Mouse (Mus musculus) neural tube, embryonic 13.5 days (tissue): ENCODE results near the gene Zfp385b. TPM values are rescaled to one million over a fixed set of nuclear protein-coding genes. Genes with fewer than 3 reads are reported as not detected.

Source experiments
- ATAC-seq: fragments of 200-750 bp; cut with Nextera tagmentation; 2 replicates; pipeline ENCODE4 v1.8.0; 2017; ENCODE audit warnings: low read depth, mild to moderate bottlenecking, moderate TSS enrichment, moderate library complexity
- H3K27ac ChIP-seq: fragments of 300-500 bp; sonication (generic); replicated peaks from 2 replicates; pipeline ENCODE4 v1.5.1; 2015; ENCODE audit warnings: moderate library complexity, mild to moderate bottlenecking, inconsistent platforms
- H3K27me3 ChIP-seq: fragments of 300-500 bp; sonication (generic); 2 replicates; pipeline ENCODE4 v1.6.1; 2015; ENCODE audit warnings: mild to moderate bottlenecking, inconsistent platforms
- H3K36me3 ChIP-seq: fragments of 300-500 bp; sonication (generic); 2 replicates; pipeline ENCODE4 v1.6.1; 2015; ENCODE audit warnings: mild to moderate bottlenecking, inconsistent platforms
- H3K4me1 ChIP-seq: fragments of 300-500 bp; sonication (generic); replicated peaks from 2 replicates; pipeline ENCODE4 v1.6.1; 2015; ENCODE audit warnings: inconsistent platforms
- H3K4me2 ChIP-seq: fragments of 300-500 bp; sonication (generic); 2 replicates; pipeline ENCODE4 v1.6.1; 2015; ENCODE audit warnings: inconsistent platforms, mild to moderate bottlenecking, moderate library complexity
- H3K4me3 ChIP-seq: fragments of 300-500 bp; sonication (generic); 2 replicates; pipeline ENCODE4 v1.5.1; 2015; ENCODE audit warnings: mild to moderate bottlenecking, inconsistent platforms
- H3K9ac ChIP-seq: fragments of 300-500 bp; sonication (generic); 2 replicates; pipeline ENCODE4 v1.6.1; 2015; ENCODE audit warnings: moderate library complexity, mild to moderate bottlenecking, inconsistent platforms
- H3K9me3 ChIP-seq: fragments of 300-500 bp; sonication (generic); 2 replicates; pipeline ENCODE4 v1.6.1; 2016; ENCODE audit warnings: inconsistent platforms
- WGBS: fragments of 180-500 bp; shearing (Covaris S2); methylation state at CpG from one replicate; pipeline ENCODE4 v1.1.7; 2015; 5-methylcytosine and 5-hydroxymethylcytosine counted together
- polyA plus RNA-seq: library from polyadenylated mRNA; unstranded; fragments of >200 nt; fragmentation: Nextera tagmentation; extraction: Ambion mirVana; gene quantifications from 2 replicates; pipeline ENCODE4 v1.2.1, GENCODE M21; 2015

Gene Zfp385b
- polyA plus RNA-seq, 1 experiment from 2014 or later = 7.7 TPM

DNA sequence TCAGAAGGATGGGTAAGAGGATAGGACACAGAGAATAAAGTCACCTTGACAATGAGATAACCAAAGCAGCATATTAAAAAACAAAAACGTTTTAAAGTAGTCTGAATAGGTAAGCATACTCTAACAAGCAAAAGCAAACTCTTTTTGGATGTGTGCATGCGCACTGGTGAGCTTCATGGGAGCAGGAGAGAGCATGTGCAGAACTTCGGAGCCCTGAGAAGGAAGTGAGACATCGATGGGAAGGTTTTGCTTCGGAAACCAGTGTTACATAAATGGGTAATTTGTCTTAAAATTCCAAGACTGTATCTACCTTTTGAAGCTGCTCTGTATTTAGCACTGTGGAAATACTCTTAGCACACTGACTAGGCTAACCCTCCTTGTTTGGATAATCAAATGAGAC, 137.2 kb downstream of the Zfp385b start:
- no peak overlapping the region for H3K9ac ChIP-seq
- no peaks in the 10 kb centered on the region for H3K36me3 ChIP-seq
- ATAC-seq = no peak
- no peaks in the 10 kb centered on the region for H3K9me3 ChIP-seq
- no peak overlapping the region for H3K27ac ChIP-seq
- 85% methylated on average over 5 of the region's 5 CpGs for WGBS
- no peak overlapping the region for H3K4me2 ChIP-seq
- H3K27me3 ChIP-seq = no peaks in the 10 kb centered on the region
- H3K4me3 ChIP-seq = no peak overlapping the region
- H3K4me1 ChIP-seq = peaks cover 7% of the 10 kb centered on the region

DNA sequence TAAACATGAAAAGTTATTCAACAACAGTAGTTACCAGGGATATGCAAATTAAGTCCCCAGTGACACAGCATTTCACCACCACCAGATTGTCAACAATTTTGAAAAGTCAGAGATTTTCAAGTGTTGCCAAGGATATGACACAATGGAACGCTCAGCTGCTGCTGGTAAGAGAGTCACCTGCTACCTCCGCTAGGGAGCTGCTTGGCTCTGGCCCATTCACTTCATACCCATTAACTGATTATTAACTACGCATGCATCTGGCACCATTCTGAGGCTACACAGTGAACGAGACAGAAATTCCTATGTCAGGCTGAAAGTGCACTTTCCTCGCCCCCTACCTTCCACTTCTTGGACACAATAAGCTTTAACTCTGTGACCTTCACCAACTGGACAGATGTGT, 137.7 kb downstream of the Zfp385b start:
- H3K9ac ChIP-seq = no peak overlapping the region
- H3K4me3 ChIP-seq = no peak overlapping the region
- 39% methylated on average over 5 of the region's 5 CpGs for WGBS
- H3K27me3 ChIP-seq = no peaks in the 10 kb centered on the region
- H3K4me2 ChIP-seq = no peak overlapping the region
- H3K27ac ChIP-seq = no peak overlapping the region
- H3K4me1 ChIP-seq = peaks cover 7% of the 10 kb centered on the region
- H3K9me3 ChIP-seq = no peaks in the 10 kb centered on the region
- peak; percentile 94 for ATAC-seq
- no peaks in the 10 kb centered on the region for H3K36me3 ChIP-seq

- no peak overlapping the region for H3K4me2 ChIP-seq
- no peak overlapping the region for H3K9ac ChIP-seq
- H3K27ac ChIP-seq = no peak overlapping the region
- 88% methylated on average over 10 of the region's 10 CpGs for WGBS
- no peaks in the 10 kb centered on the region for H3K9me3 ChIP-seq
- no peak overlapping the region for H3K4me3 ChIP-seq
- no peak for ATAC-seq
- no peaks in the 10 kb centered on the region for H3K27me3 ChIP-seq
- no peaks in the 10 kb centered on the region for H3K36me3 ChIP-seq
- H3K4me1 ChIP-seq = no peaks in the 10 kb centered on the region
These were observed 145.7 kb downstream of the Zfp385b start for GRCm38 (mm10) chr2:77673770-77674169.

GRCm38 (mm10) chr2:77672215-77672905, 147.1 kb downstream of the Zfp385b start:
- no peaks in the 10 kb centered on the region for H3K36me3 ChIP-seq
- H3K27ac ChIP-seq = no peak overlapping the region
- no peaks in the 10 kb centered on the region for H3K27me3 ChIP-seq
- no peak for ATAC-seq
- H3K4me3 ChIP-seq = no peak overlapping the region
- H3K9ac ChIP-seq = no peak overlapping the region
- H3K4me1 ChIP-seq = no peaks in the 10 kb centered on the region
- no peaks in the 10 kb centered on the region for H3K9me3 ChIP-seq
- H3K4me2 ChIP-seq = no peak overlapping the region
- WGBS = 91% methylated on average over 5 of the region's 5 CpGs

DNA sequence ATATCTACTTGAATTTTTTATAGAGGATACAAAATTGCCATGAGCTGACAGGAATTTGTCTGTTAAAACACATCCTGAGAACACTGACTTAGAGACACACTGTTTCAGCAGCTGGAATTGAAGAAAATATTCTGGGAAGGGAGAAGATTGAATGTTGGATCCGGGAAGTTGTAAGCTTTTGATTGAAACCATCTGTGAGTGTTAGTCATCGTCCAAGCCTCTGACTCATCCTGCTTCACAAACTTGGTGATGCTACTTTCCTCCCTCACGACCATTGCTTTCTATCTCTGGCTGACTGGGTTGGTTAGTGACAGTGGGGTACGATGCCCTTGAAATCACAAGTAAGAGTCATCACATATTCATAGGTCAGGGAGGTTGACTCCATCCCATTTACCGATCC, 157.3 kb downstream of the Zfp385b start:
- H3K27me3 ChIP-seq = no peaks in the 10 kb centered on the region
- H3K36me3 ChIP-seq = no peaks in the 10 kb centered on the region
- ATAC-seq = no peak
- no peak overlapping the region for H3K27ac ChIP-seq
- H3K9me3 ChIP-seq = no peaks in the 10 kb centered on the region
- H3K4me2 ChIP-seq = no peak overlapping the region
- no peak overlapping the region for H3K9ac ChIP-seq
- WGBS = 84% methylated on average over 5 of the region's 5 CpGs
- no peak overlapping the region for H3K4me3 ChIP-seq
- H3K4me1 ChIP-seq = no peaks in the 10 kb centered on the region

- H3K36me3 ChIP-seq = no peaks in the 10 kb centered on the region
- H3K4me2 ChIP-seq = no peak overlapping the region
- no peak for ATAC-seq
- no peak overlapping the region for H3K9ac ChIP-seq
- H3K9me3 ChIP-seq = no peaks in the 10 kb centered on the region
- peaks cover 1% of the 10 kb centered on the region; the same call in 1 of the 2 replicates for H3K4me1 ChIP-seq
- H3K4me3 ChIP-seq = no peak overlapping the region
- H3K27me3 ChIP-seq = no peaks in the 10 kb centered on the region
- 97% methylated on average over 2 of the region's 2 CpGs for WGBS
- no peak overlapping the region for H3K27ac ChIP-seq
These were observed 165.8 kb downstream of the Zfp385b start for GRCm38 (mm10) chr2:77653686-77654085.

- no peaks in the 10 kb centered on the region for H3K27me3 ChIP-seq
- H3K4me1 ChIP-seq = no peaks in the 10 kb centered on the region
- no peak overlapping the region for H3K27ac ChIP-seq
- no peak overlapping the region for H3K4me3 ChIP-seq
- ATAC-seq = no peak
- H3K36me3 ChIP-seq = no peaks in the 10 kb centered on the region
- no peak overlapping the region for H3K9ac ChIP-seq
- H3K4me2 ChIP-seq = no peak overlapping the region
- H3K9me3 ChIP-seq = no peaks in the 10 kb centered on the region
- 91% methylated on average over 8 of the region's 8 CpGs for WGBS
These were observed 177.8 kb downstream of the Zfp385b start for GRCm38 (mm10) chr2:77641521-77642170.

DNA sequence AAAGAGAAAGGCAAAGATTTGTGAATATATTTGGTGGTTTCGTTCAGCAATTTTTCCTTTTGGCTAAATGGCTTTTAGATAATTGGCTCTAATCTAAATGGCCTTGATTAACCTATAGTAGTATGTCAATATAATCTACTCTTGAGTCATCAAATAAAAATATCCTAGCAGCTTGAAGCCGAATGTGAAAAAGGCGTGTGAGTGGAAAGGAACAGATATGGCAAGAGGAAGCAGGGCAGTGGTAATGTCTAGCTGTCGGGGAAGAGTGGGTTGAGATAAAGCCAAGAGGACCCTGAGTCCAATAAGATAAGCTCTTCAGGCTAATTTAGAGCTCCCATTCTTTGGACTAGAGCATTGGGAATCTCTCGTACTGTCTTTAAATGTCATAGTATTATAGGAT, 179.4 kb downstream of the Zfp385b start:
- 87% methylated on average over 5 of the region's 5 CpGs for WGBS
- Histone ChIP-seq H3K9ac (no peak overlapping the region), H3K4me2 (no peak overlapping the region), H3K4me3 (no peak overlapping the region), H3K36me3 (no peaks in the 10 kb centered on the region), H3K27me3 (no peaks in the 10 kb centered on the region), H3K9me3 (no peaks in the 10 kb centered on the region), H3K4me1 (no peaks in the 10 kb centered on the region), H3K27ac (no peak overlapping the region)
- no peak for ATAC-seq

GRCm38 (mm10) chr2:77631606-77632005, 187.8 kb downstream of the Zfp385b start:
- Histone ChIP-seq H3K4me3 (no peak overlapping the region), H3K36me3 (no peaks in the 10 kb centered on the region), H3K27ac (no peak overlapping the region), H3K27me3 (no peaks in the 10 kb centered on the region), H3K9me3 (no peaks in the 10 kb centered on the region), H3K4me2 (no peak overlapping the region), H3K9ac (no peak overlapping the region), H3K4me1 (peaks cover 7% of the 10 kb centered on the region; the same call in 1 of the 2 replicates)
- WGBS = 61% methylated on average over 3 of the region's 3 CpGs
- no peak for ATAC-seq

DNA sequence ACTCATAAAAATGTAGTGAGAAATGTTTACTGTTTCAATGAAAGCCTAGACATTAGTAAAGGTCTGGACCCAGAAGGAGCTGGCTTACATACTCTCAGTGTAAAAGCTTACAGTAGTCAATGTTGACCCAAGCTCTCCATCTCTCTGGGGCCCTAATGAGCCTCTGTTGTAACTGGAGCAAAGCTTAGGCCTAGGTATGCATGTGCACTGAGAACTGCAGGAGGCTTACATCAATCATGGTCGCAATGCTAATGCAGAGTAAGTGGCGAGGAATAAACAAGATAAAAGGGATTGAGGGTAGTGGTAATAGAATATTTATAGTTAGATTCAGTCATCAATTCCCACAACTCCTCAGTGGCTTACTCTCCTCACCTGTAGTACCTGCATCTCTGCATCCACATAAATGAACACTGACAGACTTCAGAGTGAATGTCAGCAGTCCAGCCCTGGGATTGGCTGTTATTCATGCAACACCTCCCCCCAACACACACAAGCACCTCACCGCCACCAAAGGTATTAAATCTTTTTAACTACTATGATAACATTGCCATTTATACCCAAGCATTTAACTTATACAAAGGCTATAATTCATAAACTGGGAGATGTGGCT, 191.7 kb downstream of the Zfp385b start:
- Histone ChIP-seq H3K27ac (no peak overlapping the region), H3K4me3 (no peak overlapping the region), H3K36me3 (no peaks in the 10 kb centered on the region), H3K27me3 (no peaks in the 10 kb centered on the region), H3K9ac (no peak overlapping the region), H3K9me3 (no peaks in the 10 kb centered on the region), H3K4me1 (peaks cover 7% of the 10 kb centered on the region; the same call in 1 of the 2 replicates), H3K4me2 (no peak overlapping the region)
- ATAC-seq = peak; percentile 72; the same call in 1 of the 2 replicates
- WGBS = 51% methylated on average over 3 of the region's 3 CpGs

DNA sequence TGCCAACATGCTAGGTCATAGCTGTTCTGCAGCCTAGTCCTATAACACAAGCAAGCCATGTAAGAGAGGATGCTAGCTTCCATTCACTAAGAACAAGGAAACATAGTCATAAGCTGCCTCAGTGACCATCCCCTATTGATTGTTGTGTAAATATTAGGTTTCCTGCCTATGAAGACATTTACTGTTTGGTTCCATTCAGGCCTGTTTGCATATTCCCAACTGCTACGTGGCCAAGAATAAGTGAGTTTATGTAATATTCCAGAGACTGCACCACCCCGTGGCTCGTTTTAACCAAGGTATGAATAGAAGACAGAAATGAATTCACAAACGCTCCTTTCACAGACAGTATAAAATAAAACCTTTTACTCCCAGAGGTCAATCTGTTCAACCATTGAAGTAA, 200.8 kb downstream of the Zfp385b start:
- H3K27ac ChIP-seq = no peak overlapping the region
- peaks cover 10% of the 10 kb centered on the region; the same call in 1 of the 2 replicates for H3K4me1 ChIP-seq
- H3K9me3 ChIP-seq = no peaks in the 10 kb centered on the region
- no peak overlapping the region for H3K9ac ChIP-seq
- no peak overlapping the region for H3K4me2 ChIP-seq
- 81% methylated on average over 4 of the region's 4 CpGs for WGBS
- no peak for ATAC-seq
- no peaks in the 10 kb centered on the region for H3K27me3 ChIP-seq
- no peaks in the 10 kb centered on the region for H3K36me3 ChIP-seq
- no peak overlapping the region for H3K4me3 ChIP-seq

GRCm38 (mm10) chr2:77610303-77610991, 209.0 kb downstream of the Zfp385b start:
- no peaks in the 10 kb centered on the region for H3K27me3 ChIP-seq
- H3K4me3 ChIP-seq = no peak overlapping the region
- H3K27ac ChIP-seq = no peak overlapping the region
- H3K9me3 ChIP-seq = no peaks in the 10 kb centered on the region
- no peak overlapping the region for H3K4me2 ChIP-seq
- H3K4me1 ChIP-seq = peaks cover 6% of the 10 kb centered on the region; the same call in 1 of the 2 replicates
- 76% methylated on average over 7 of the region's 7 CpGs for WGBS
- no peaks in the 10 kb centered on the region for H3K36me3 ChIP-seq
- ATAC-seq = no peak
- H3K9ac ChIP-seq = no peak overlapping the region
